Mouse (Mus musculus) testis, adult 2 months (tissue): ENCODE results near the gene Stard13.

Experiments
- CTCF ChIP-seq: fragments of 200-500 bp; IDR thresholded peaks from 2 replicates; pipeline ENCODE4 v1.5.1; 2012; ENCODE audit warnings: low read depth, mild to moderate bottlenecking, inconsistent platforms, low read length, moderate library complexity; ENCODE audit not compliant: control insufficient read depth, insufficient read depth, insufficient replicate concordance
- POLR2A ChIP-seq: fragments of 200-500 bp; IDR thresholded peaks from 2 replicates; pipeline ENCODE4 v1.6.1; 2012; ENCODE audit warnings: low read depth, mild to moderate bottlenecking, inconsistent platforms, low read length, moderate library complexity; ENCODE audit not compliant: control insufficient read depth

- TF ChIP-seq CTCF = no peak
- TF ChIP-seq POLR2A = no peak
Measured at GRCm38 (mm10) chr5:151137901-151138300, 95.7 kb downstream of the Stard13 start.
